Mouse (Mus musculus) monocyte, adult 2 months (primary cell): Measurements from ENCODE around the gene Pskh1.

ENCODE experiments used
- DNase-seq, 2 experiments: peaks; one replicate each; pipeline ENCODE4 v3.0.0; 2022; ENCODE audit warnings: low spot score in 2 of 2, low read depth in 1 of 2

Pskh1 gene

DNA sequence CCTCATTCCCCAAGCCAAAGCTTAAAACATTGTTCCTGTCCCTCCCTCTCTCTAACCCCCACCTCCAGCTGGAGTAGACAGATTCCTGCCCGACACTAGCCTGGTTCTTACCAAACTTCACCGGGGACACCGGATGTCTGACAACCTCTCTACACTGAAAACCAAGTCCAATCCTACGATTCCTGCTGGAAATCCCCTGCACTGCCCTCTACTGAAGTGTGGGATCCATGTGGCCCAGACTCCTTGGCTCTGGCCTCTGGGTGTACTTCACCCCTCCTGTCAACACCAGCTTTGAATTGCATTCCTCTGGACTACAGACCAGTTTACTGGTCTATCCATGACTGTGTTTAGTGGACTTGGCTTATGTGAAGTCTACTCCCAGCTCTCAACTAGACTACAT, 56.3 kb downstream of the Pskh1 start:
- DNase-seq, result no peak

DNA sequence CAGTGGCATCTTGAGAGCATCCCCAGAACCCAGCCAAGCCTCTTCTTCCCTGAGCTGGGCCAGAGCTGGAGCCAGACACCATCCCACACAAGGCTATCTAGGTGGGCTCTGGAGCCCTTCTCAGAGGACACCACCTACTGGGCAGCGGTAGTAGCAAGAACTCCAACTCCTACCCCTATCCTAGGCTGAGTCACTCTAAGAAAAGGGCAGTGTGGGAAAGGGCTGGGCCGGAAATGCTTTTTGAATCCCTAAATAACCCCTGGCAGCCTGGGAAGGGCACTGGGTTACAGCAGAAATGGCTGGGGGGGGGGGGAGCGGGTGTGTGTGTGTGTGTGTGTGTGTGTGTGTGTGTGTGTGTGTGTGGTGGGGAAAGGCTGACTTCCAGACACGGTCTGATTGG, 57.6 kb downstream of the Pskh1 start:
- no peak for DNase-seq

DNA sequence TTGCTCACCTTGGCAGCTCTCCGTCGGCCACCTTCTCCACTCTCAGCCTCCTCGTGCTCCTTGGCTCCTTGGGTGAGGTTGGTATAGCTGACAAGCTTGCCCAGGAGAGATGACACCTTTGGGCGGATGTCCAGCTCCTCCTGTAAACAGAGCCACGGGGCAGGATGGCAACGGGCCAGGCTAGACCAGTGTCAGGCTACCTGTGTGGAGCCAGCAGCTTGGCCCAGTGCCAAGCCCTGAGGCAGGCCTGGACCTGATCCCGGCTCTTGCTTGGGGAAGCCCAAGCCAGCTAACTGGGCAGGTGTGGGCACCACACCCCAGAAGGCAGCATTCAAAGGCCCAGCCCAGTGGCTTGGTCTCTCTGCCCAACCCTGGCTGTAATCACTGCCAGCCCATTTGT, 59.1 kb downstream of the Pskh1 start:
- no peak for DNase-seq

DNA sequence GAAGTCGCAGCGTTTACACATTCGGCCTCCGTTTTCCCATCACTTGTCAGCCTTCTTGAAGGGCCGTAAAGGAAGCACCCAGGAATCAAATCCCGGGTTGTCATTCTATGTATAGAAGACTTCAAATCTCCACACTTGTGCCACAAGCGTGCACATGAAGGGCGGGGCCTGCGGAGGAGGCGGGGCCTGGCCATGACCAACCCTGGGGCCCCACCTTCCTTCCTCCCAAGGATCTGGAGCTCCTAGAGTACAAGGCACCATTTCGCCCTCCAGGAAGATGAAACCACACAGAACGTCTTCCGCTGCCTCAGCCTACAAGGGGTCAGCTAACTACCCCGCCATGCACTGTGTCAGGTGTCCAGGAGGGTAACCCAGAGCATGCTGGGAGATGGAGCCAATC, 60.9 kb downstream of the Pskh1 start:
- DNase-seq, result no peak

DNA sequence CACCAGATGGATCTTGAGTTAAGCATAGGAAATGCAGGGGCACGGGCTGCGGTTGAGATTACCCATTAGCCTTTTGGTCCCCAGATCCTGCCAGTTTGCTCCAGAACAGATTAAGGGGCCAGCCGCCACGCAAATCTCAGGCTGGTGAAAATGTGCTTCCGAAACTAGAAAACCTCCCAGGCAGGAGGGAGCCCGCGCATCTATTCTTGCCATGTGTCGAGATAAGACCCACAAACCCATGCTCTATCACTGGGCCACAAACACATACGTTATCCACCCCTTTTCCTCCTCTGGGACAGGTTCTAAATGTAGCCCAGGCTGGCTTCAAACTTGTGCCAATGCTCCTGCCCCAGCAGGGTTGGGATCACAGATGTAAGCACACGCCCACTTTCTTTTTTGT, 61.3 kb downstream of the Pskh1 start:
- DNase-seq, result no peak

DNA sequence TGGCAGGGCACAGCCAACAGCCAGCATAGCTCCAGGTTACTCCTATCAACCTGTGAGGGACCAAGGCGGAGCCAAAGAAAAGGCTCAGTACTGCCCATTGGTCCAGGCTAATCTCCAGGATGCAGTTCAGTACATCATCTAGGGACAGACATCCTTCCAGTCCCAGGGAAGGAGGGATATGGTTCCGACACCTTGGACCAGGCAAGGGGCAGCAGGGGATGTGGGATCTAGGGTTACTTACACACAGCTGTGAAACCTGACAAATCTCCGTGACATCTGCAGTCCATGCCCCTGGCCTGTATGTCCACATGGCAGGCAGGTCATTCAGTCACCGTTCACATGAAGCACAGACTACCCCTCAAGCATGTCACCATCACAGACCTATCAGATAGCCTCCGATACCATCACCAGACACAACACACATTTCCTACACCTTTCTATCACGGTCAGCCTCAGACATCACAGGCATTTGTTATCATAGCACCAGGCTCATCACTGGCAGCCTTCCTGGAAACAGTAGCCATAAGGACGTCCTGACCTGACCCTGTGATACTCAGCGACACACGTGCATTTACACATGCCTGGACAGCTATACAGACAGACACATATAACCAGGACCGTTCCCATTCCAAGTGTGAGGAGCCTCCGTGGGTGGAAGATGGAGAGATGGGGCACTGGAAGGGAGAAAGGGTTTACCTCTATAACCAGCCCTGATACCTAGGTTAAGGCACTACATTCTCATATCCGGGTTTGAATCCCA, 64.4 kb downstream of the Pskh1 start:
- no peak for DNase-seq

DNA sequence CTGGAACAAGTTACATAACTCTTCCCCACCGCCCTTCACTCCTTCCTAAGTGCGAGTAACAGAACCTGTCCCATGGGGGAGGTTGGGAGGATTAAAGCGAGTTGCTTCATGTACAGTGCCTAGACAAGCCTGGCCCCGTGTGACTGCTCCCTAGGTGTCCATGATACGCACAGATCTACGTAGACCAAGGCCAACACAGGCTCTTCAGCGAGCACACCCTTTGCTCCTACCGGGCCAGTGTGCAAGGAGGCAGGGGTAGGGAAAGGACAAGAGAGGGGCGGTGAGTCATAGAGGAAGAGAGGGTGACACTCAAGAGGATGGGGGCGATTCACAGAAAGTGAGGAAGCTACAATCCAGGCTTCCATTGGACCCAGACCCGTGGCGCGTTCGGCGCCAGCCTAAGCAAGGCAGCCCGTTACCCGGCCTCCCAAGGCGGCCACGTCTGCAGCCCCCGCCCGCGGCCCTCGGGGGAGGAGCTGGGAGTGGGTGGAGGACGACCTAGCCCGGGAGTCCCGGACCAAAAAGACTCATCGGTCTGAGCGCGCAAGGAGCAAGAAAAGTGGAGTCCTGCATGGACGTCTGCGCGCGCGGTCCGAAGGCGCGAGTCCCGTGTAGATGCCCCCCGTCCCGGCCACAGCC, 65.1 kb downstream of the Pskh1 start:
- DNase-seq, result peak in 1 of 2 experiments; percentile 21

DNA sequence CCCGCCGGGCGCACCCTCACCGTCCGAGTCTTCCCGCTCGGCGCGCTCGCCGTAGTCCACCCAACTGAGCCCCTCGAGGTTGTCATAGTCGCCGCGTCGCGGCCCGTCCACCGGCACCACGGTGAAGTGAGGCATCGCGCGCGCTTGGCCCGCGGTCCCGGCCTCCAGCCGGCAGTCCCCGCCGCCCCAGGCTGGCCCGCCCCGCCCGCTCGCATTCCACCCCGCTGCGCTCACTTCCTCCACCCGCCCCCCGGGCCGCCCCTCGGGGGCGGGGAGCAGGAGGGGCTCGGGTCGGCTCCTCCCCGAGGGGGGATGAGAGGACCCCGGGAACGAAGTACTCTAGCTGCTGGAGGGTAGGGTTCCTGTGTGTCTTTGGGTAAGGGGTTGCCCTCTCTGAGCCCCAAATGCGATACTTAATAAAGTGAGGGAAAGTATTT, 65.7 kb downstream of the Pskh1 start, which contains the start of gene Slc12a4:
Slc12a4 (minus strand) TSS at position 193 of the 437 bp plus-strand sequence.
- DNase-seq, result peak in 1 of 2 experiments; percentile 17

DNA sequence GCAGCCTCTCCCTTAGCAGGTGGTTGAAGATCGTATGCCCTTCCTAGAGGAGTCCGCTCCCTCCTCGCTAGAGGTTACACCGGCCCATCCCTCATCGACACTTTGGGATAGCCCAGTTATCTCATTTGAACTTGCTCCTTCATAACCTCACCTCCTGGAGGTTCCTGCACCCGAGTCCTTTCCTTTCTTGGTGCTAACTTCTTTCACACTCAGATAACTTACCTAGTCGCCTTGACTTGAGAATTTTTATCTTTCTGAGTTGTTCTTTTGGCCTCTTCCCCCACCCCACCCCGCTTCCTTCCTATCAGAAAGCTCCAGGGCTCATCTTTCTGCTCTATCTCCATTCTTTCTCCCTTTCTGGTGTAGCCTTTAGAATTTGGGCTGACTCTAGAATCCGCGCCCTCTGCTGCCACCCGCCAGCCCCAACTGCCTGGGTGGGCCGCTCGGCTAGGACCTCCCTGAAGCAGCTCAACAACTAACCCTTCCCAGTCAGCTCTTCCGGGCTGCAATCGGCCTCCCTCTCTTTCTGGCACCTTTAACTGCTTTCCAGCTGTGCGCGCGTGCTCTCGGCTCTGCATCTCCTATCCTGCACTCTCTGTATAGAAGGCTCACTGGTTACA, 66.6 kb downstream of the Pskh1 start:
- no peak for DNase-seq

DNA sequence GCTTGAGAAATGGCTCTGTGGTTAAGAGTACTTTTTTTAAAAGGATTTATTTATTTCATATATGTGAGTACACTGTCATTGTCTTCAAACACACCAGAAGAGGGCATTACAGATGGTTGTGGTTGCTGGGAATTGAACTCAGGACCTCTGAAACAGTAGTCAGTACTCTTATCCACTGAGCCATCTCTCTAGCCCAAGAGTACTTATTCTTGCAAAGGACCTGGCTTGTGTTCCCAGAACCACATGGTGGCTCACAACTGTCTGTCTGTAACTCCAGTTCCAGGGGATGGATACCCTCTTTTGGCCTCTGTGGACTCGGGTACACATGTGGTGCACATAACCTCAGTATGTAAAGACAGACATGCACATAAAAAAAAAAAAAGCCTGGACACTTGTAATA, 69.1 kb downstream of the Pskh1 start:
- no peak for DNase-seq

DNA sequence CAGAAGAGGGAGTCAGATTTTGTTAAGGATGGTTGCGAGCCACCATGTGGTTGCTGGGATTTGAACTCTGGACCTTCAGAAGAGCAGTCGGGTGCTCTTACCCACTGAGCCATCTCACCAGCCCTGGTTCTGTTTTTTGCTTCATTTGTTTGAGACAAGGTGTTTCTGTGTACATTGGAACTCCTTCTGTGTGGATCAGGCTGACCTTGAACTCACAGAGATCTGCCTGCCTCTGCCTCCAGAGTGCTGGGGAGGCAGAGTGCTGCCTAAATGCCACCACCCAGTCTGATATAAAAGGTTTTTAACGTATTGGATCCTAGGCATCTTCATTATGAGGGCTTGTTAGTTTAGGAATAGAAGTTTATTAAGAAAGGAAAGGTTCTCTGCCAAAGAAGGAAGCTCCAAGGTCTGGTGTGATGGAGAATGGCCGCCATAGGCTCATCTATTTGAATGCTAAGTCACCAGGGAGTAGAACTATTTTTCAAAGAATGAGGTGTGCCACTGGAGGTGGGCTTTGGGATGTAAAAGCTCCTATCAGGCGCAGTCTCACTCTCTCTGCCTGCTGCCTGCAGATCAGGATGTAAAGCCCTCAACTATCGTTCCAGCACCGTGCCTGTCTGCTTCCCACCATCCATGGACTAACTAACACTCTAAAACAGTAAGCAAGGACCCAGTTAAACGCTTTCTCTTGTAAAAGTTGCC, 70.9 kb downstream of the Pskh1 start:
- DNase-seq, result no peak

DNA sequence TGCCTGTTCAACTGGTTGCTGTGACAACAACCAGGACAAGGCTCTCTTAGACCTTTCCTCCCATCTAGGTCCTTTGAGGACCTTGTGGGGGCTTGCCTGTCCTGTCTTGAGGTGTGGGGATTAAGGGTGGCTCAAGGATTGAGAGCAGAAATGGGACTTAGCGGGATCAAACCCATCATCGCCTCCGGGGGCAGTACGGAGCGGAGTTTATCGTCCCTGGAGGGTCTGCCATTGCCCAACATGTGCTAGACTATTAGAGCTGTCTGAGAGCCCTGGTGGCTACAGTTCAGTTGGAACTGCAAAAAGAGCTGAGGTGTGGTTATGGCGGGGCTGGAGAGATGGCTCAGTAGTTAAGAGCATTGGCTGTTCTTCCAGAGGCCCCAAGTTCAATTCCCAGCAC, 75.1 kb downstream of the Pskh1 start:
- DNase-seq, result no peak

DNA sequence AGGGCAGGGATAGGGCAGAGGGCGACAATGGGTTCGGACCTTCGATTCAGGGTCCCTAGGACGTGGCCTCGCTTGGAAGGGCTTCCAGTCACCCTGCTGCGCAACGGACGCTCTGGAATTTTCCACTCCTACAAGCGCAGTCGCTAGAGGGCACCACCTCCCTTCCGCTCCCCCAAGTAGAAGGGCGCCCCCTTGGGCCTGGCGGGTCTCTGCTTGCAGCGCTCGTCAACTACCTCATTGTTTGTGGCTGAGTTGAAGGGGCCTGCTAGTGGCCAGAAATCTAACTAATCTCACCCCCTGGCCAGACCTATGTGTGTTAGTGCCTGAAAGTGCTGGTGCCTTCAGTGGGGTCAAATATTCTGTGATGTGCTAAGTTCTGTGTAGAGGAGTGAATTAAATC, 79.1 kb downstream of the Pskh1 start, which contains the start of gene Dpep3:
Dpep3 (minus strand) TSS at position 105 of the 400 bp plus-strand sequence.
- no peak for DNase-seq

DNA sequence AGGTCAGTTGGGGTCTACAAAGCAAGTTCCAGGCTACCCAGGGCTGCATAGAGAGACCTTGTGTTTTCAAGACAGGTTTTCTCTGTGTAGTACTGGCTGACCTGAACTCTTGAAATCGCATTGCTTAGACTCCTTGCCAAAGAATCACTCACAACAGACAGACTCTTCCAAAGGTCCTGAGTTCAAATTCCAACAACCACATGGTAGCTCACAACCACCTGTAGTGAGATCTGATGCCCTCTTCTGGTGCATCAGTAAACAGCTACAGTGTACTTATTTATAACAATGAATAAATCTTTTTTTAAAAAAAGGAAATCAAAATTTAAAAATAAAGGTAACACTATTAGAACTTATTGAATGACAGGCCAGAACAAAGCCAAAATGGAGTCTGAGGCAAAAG, 80.9 kb downstream of the Pskh1 start:
- no peak for DNase-seq
